Mouse (Mus musculus) ES-E14 (cell line): Measurements from ENCODE around the gene Tsfm. TPM values are rescaled to one million over a fixed set of nuclear protein-coding genes. Genes with fewer than 3 reads are reported as not detected.
A peak's percentile ranks its signal among the peaks of the same experiment; 100 is the strongest.

Experiments
- DNase-seq: peaks from one replicate; pipeline ENCODE4 v3.0.0-alpha.2; 2013; ENCODE audit warnings: low read depth, low spot score
- H3K27ac ChIP-seq: 2 replicates; pipeline ENCODE4 v1.5.1; 2012; ENCODE audit warnings: low read depth, mild to moderate bottlenecking, low read length, moderate library complexity, mixed read lengths; ENCODE audit not compliant: poor library complexity, insufficient read depth, severe bottlenecking
- H3K36me3 ChIP-seq: 2 replicates; pipeline ENCODE4 v1.6.1; 2012; ENCODE audit warnings: mild to moderate bottlenecking, low read length, moderate library complexity, mixed read lengths; ENCODE audit not compliant: control insufficient read depth, poor library complexity, insufficient read depth, severe bottlenecking
- H3K4me1 ChIP-seq, 2 experiments: fragments of 150-350 bp in 1 of 2; sonication (generic) in 1 of 2; 2 replicates each; pipeline ENCODE4 v1.6.1; 2012; ENCODE audit warnings: low read length in 2 of 2, mild to moderate bottlenecking in 1 of 2, mixed read lengths in 1 of 2; ENCODE audit not compliant: control insufficient read depth in 2 of 2, insufficient read depth in 2 of 2, poor library complexity in 1 of 2
- H3K4me3 ChIP-seq, 2 experiments: fragments of 150-350 bp in 1 of 2; sonication (generic) in 1 of 2; 2 replicates each; pipeline ENCODE4 v1.5.1; 2012; ENCODE audit warnings: low read length in 2 of 2, low read depth in 1 of 2, mild to moderate bottlenecking in 1 of 2, mixed read lengths in 1 of 2; ENCODE audit not compliant: insufficient read depth in 1 of 2, poor library complexity in 1 of 2, severe bottlenecking in 1 of 2
- H3K9ac ChIP-seq: 2 replicates; pipeline ENCODE4 v1.6.1; 2012; ENCODE audit warnings: low read depth, mild to moderate bottlenecking, low read length, mixed read lengths; ENCODE audit not compliant: poor library complexity, insufficient read depth, severe bottlenecking
- H3K9me3 ChIP-seq: fragments of 150-350 bp; sonication (generic); 2 replicates; pipeline ENCODE4 v1.6.1; 2012; ENCODE audit warnings: low read depth, mild to moderate bottlenecking, low read length; ENCODE audit not compliant: control insufficient read depth, insufficient read depth
- CHD2 ChIP-seq: IDR thresholded peaks from 2 replicates; pipeline ENCODE4 v1.6.1; 2014; ENCODE audit warnings: mild to moderate bottlenecking, low read depth, low read length, inconsistent platforms
- HCFC1 ChIP-seq: IDR thresholded peaks from 2 replicates; pipeline ENCODE4 v1.6.1; 2012; ENCODE audit warnings: low read length, inconsistent platforms, borderline replicate concordance; ENCODE audit not compliant: insufficient read depth
- MAFK ChIP-seq: IDR thresholded peaks from 2 replicates; pipeline ENCODE4 v1.6.1; 2014; ENCODE audit warnings: mild to moderate bottlenecking, low read depth, low read length, inconsistent platforms; ENCODE audit not compliant: insufficient read depth
- ZC3H11A ChIP-seq: IDR thresholded peaks from 2 replicates; pipeline ENCODE4 v1.6.1; 2012; ENCODE audit warnings: low read depth, mild to moderate bottlenecking, inconsistent platforms, low read length, borderline replicate concordance
- ZNF384 ChIP-seq: IDR thresholded peaks from 2 replicates; pipeline ENCODE4 v1.6.1; 2012; ENCODE audit warnings: low read depth, low read length, inconsistent platforms
- in situ Hi-C, 2 experiments: fragments of 600-800 bp; cut with MboI; formaldehyde crosslinking; loops; one replicate each; pipeline ENCODE4 v1.15.1; 2025; ENCODE audit warnings: low sequenced_read_pairs in 2 of 2, inconsistent platforms in 1 of 2; ENCODE audit not compliant: unreplicated experiment in 2 of 2
- total RNA-seq: library from RNA; depleted of rRNA; stranded (reverse); fragments of 300-350 nt; gene quantifications from 2 replicates; pipeline ENCODE4 v1.2.3, GENCODE M21; 2012

Tsfm gene
- total RNA-seq, 1 experiment, result 60.9 TPM

- Histone ChIP-seq H3K9ac (no peak overlapping the region), H3K4me3 (no peak overlapping the region), H3K27ac (no peak overlapping the region), H3K36me3 (peaks cover 4% of the 10 kb centered on the region), H3K4me1 (no peaks in the 10 kb centered on the region), H3K9me3 (no peaks in the 10 kb centered on the region)
- DNase-seq, result no peak
- no peak for TF ChIP-seq HCFC1
- no peak for TF ChIP-seq ZNF384
- TF ChIP-seq ZC3H11A, result no peak
- no peak for TF ChIP-seq MAFK
- no peak for TF ChIP-seq CHD2
- in situ Hi-C loops, result no loop called here
These were observed 27.3 kb downstream of the Tsfm start for GRCm38 (mm10) chr10:127003334-127003733.

DNA sequence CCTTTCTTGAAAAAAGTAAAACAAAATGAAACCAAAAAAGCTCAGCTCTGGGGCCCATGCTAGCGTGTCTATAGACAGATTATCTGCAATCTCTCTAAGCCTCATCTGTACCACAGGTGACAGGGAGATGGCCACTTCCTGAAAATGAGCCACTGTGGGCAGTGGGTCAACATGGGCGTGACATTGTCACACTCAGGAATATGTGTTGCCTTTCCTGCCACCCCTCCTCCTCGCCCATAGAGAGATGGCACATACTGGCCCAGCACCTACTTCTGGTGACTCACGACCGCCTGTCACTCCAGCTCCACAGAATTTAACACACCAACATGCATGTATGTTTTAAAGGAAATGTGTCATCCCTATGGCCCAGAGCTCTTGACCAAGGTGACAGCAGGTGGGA is 27.9 kb downstream of the Tsfm start:
- Histone ChIP-seq H3K9ac (no peak overlapping the region), H3K27ac (no peak overlapping the region), H3K4me1 (no peaks in the 10 kb centered on the region), H3K36me3 (peaks cover 9% of the 10 kb centered on the region), H3K9me3 (no peaks in the 10 kb centered on the region), H3K4me3 (no peak overlapping the region)
- no peak for DNase-seq
- TF ChIP-seq HCFC1 (no peak), ZC3H11A (no peak), MAFK (no peak), CHD2 (no peak), ZNF384 (no peak)
- in situ Hi-C loops, result no loop called here

- no peak overlapping the region for H3K9ac ChIP-seq
- H3K9me3 ChIP-seq, result no peaks in the 10 kb centered on the region
- in situ Hi-C loops, result no loop called here
- no peak overlapping the region for H3K4me3 ChIP-seq
- peaks cover 15% of the 10 kb centered on the region for H3K36me3 ChIP-seq
- no peaks in the 10 kb centered on the region for H3K4me1 ChIP-seq
- TF ChIP-seq CHD2 (no peak), MAFK (no peak), ZC3H11A (no peak), ZNF384 (no peak), HCFC1 (no peak)
- no peak for DNase-seq
- H3K27ac ChIP-seq, result no peak overlapping the region
These were observed 28.6 kb downstream of the Tsfm start for GRCm38 (mm10) chr10:127002056-127002455.

GRCm38 (mm10) chr10:127001297-127001696 is 29.3 kb downstream of the Tsfm start:
- H3K27ac ChIP-seq, result no peak overlapping the region
- no peaks in the 10 kb centered on the region for H3K9me3 ChIP-seq
- H3K4me1 ChIP-seq, result no peaks in the 10 kb centered on the region
- no peak for DNase-seq
- TF ChIP-seq MAFK (no peak), HCFC1 (no peak), ZC3H11A (no peak), ZNF384 (0 out of 2 replicates have a peak, but pooled peaks have one; percentile 17), CHD2 (no peak)
- no peak overlapping the region for H3K4me3 ChIP-seq
- in situ Hi-C loops, result no loop called here
- H3K36me3 ChIP-seq, result peaks cover 15% of the 10 kb centered on the region
- no peak overlapping the region for H3K9ac ChIP-seq

DNA sequence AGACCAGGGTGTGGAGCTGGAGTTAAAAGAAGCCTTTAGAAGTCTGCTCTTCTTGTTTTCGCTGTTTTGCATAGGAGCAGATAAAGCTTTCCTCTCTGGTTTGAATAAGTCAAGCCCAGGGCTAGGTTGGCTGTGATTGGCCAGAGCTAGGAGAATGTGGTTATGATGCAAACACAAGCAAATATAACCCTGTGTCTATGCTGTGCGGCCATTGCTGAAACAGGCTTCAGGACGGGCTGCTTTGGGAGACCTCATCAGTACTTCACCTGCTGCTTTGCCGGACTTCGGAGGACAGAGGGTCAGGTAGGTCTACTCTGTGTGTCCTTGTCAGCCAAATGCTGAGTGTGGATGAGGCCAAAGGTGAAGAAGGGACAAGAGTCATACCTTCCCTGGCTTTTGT is 30.1 kb downstream of the Tsfm start, which contains the start of gene Avil:
Avil (plus strand) TSS at position 181 of the 400 bp plus-strand sequence.
- no peak for DNase-seq
- Histone ChIP-seq H3K9me3 (no peaks in the 10 kb centered on the region), H3K36me3 (peaks cover 17% of the 10 kb centered on the region), H3K9ac (no peak within 1 kb of the TSS), H3K27ac (no peak within 1 kb of the TSS), H3K4me3 (no peak within 1 kb of the TSS), H3K4me1 (no peaks in the 10 kb centered on the region)
- in situ Hi-C loops, result no loop called here
- TF ChIP-seq CHD2, result no peak
- no peak for TF ChIP-seq HCFC1
- TF ChIP-seq MAFK, result no peak
